Mouse (Mus musculus) cerebellum, adult (tissue): ENCODE data around the gene Tmem169.

ENCODE experiments used
- ATAC-seq: cut with Nextera tagmentation; 2 replicates; pipeline ENCODE4 v1.9.2; 2017; ENCODE audit warnings: mild to moderate bottlenecking, moderate library complexity, mixed read lengths; ENCODE audit not compliant: insufficient number of reproducible peaks, low FRiP score, low TSS enrichment

Tmem169 gene

GRCm38 (mm10) chr1:72282604-72283003, 1.6 kb upstream of the Tmem169 start:
- no peak for ATAC-seq

DNA sequence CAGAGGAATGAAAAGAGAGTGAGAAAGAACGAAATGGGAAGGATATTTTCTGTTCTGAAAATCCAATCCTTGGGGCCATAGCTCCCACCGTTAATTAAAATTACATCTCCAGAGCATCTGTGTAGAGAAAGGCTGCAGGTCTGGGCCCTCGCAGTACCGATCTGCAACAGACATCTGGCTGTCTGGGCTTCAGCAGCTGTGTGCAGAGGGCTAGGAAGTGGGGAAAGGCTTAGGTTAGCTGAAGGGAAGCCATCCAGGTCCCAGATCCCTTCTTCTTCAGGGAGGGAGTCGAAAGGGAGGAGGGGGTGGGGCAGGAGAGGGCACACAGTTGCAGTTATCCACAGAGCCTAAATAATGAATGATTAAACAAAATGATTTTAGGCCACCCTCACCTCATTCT, 370 bp downstream of the Tmem169 start:
- ATAC-seq = peak; percentile 37; the same call in 1 of the 2 replicates

GRCm38 (mm10) chr1:72286904-72287303, 2.7 kb downstream of the Tmem169 start:
- no peak for ATAC-seq

GRCm38 (mm10) chr1:72287893-72288292, 3.7 kb downstream of the Tmem169 start:
- no peak for ATAC-seq

- no peak for ATAC-seq
Observed at GRCm38 (mm10) chr1:72288527-72289150, 4.5 kb downstream of the Tmem169 start.

- no peak for ATAC-seq
Observed at GRCm38 (mm10) chr1:72290896-72291295, 6.7 kb downstream of the Tmem169 start.

- ATAC-seq = no peak
Observed at GRCm38 (mm10) chr1:72291421-72291820, 7.3 kb downstream of the Tmem169 start.

DNA sequence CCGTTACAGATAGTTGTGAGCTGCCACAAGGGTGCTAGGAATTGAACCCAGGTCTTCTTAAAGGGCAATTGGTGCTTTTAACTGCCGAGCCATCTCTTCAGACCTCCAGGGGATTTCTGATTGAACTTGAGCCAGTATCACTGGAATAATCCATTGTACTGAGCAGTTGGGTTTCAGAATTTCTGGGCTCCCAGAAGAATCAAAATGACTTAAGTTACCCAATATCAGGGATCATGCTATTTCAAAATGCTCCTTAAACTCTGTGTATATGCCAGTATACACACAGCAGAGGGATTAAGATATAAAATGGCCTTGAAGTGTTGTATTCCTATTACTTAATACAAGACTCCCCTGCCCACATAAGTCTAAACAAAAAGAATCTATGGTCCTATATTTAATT, 7.8 kb downstream of the Tmem169 start:
- no peak for ATAC-seq

DNA sequence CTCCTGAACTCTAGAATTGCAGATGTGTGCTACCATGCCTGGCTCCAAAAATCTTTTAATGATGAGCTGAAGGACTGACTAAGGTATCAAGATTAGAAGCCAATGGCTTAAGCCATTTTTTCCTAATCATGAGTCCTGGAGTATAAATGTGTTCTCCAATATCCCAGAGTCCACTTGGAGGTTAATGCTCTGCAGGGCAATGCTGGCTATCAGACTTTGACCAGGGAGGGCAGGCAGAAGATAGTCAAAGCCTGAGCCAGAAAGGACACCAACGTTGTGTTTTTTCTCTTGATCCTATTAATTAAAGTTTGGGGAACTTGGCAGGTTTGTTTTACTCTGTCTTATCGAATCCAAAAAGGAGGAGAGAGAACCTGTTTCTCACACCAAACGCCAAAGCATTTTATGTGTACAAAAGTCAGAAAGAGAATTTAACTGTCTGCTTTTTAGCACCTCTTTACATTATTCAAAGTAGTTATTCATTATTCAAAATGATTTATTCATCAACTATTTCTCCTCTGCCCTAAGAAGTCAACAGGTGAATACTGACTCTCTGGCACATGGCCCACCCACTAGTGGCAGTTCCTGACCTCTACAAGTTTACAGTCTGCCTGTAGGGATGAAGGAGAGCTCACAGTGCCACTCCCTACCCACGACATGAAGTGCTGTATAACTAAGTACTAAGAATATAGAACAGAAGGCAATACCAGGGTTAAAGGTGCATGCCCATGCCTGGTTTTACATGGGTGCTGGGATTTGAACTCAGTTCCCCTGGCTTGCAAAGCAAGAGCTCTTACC, 9.9 kb downstream of the Tmem169 start:
- no peak for ATAC-seq

- no peak for ATAC-seq
Observed at GRCm38 (mm10) chr1:72295746-72296145, 11.6 kb downstream of the Tmem169 start.

GRCm38 (mm10) chr1:72301845-72302244, 17.7 kb downstream of the Tmem169 start:
- ATAC-seq = no peak

DNA sequence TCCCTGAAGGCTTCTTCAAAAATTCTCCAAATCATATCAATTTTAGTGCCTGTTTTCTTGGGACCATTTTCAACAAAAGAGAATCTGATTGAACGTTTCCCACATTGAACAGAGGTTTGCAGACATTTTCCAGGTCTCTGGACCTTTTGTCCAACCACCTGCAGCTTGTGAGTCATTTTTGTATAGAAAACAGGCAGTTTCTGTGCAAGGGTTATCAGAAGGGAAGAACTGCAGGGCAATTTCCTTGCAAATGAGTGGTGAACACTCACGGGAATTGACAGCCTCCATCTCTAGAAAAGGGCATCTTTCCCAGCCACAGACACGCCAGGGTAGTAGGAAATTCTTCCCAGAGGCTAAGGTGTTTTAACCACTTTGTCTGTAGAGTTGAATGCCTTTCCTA, 22.1 kb downstream of the Tmem169 start:
- ATAC-seq = no peak

DNA sequence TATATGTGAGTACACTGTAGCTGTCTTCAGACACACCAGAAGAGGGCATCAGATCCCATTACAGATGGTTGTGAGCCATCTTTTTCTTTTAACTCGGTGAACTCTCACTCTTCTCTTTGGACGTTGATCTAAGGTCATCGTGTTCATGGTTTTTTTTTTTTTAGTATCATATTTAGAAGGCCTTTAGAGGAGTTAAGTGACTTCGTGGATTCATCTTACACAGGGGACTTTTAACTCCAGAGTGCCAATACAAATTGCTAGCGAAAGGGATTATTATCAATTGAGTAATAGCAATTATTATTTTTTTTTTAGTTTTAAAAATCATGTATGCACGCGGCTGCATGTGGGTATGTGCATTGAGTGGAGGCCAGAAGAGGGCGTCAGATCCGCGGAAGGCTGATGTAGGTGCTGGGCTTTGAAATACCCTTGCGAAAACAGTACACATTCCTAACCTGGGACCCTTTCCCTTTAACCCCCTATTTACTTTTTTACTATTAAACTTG, 22.6 kb downstream of the Tmem169 start:
- 0 out of 2 replicates have a peak, but pooled peaks have one; percentile 12 for ATAC-seq

DNA sequence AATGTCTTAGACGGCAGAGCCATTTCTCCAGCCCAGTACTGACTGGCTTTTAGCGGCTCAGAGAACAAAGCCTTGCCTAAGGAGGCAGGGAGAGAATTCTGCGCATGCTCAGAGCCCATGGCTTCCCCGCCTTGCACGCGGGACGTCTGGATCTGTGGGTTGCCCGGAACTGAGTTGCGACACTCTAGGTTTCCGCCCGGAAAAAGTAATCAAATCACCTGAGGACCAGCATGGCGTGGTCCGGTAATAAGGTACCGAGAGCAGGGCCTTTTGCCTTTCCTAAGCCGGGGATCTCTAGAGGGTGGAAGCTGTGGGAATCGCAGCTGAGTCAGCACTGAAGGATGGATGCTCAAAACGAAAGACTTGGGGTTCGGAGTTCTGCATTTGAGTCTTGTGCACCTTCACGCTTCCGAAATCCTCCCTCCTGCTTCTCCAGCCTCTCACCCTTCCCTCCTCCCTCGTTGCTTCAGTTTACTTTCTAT, 23.2 kb downstream of the Tmem169 start, which contains the start of gene Xrcc5:
Gene Xrcc5, plus strand, starts transcription at position 105 of the 482 bp plus-strand sequence.
- ATAC-seq = peak; percentile 98

DNA sequence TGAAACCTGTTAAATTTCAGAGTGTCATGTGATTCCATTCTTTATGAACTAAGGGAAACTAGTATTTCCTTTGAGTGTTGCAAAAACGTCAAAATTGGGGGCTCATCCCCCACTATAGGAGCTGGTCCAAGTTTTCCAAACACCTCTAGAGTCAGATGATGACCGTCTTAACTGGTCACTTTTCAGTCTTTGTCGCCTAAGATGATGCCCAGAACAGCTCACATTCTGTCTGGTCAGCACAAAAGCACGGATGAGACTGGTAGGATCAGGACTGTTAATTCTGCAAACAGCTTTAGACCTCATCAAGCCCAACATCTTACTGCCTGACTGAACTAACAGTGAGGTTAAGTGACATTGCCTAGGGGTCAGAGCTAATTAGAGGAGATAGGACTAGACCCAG, 24.8 kb downstream of the Tmem169 start:
- no peak for ATAC-seq

DNA sequence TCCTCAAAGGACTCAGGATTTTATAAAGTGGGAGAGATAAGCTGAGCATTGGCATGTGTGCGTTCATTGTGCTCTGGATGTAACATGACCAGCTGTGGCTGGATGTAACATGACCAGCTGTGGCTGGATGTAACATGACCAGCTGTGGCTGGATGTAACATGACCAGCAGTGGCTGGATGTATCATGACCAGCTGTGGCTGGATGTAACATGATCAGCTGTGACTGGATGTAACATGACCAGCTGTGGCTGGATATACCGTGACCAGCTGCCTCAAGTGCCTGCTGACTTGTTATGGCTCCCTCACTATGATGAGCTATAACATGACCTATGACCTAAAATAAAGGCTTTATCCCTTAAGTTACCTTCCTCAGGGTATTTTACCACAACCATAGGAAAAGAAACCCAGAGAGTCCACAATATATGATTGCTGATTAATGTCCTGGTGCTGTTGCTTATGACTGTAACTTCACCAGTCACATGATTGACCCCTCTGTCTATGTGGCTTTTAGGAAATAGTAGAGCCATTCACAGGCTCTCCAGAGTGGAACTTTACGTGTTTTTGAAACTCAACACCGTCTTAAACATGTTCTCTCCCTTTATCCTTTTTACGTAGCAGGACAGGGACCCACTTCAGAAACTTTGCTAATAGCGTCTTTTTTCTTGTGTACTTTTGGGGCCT, 25.7 kb downstream of the Tmem169 start:
- no peak for ATAC-seq

GRCm38 (mm10) chr1:72312701-72313398, 28.7 kb downstream of the Tmem169 start:
- no peak for ATAC-seq

- ATAC-seq = 0 out of 2 replicates have a peak, but pooled peaks have one; percentile 20
Observed at GRCm38 (mm10) chr1:72313399-72314039, 29.4 kb downstream of the Tmem169 start.

DNA sequence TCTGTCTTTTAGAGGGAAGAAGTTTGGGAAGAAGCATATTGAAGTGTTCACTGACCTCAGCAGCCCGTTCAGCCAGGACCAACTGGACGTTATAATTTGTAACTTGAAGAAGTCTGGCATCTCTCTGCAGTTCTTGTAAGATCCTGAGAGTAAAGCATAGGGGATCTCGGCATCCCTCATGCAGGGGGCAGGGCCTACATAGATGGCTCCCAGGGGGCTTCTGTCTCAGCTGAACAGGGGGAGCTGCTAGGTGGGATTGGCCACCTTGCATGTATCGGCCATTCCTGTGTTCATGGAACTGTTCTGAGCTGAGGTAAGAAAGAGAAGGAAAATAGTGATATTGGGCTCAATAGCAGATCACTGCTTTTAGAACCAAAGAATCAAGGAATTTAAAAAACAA, 31.3 kb downstream of the Tmem169 start:
- ATAC-seq = no peak

DNA sequence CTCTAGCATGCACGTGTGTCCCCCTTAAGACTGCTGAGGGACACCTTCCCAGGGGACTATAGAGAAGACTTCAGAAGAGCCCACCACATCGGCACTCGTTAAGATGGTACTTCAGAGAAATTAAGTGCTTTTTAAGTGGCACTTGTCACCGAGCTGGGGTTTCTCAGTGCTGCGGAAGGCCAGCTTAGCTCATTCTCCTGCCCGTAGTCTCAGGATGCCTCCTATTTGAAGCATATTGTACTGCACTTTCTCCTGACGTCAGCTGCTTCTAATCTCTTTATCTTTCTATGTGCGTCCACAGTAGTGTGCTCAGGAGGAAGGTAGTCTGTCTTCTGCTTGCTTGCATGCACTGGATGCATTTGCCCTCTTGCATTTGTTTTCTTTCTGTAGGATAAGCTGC, 32.2 kb downstream of the Tmem169 start:
- no peak for ATAC-seq
